Mouse (Mus musculus) c-Kit-positive CD71-positive TER-119-positive erythroid progenitor cells, embryonic 14.5 days (primary cell): ENCODE data around the gene Gm28044.
A peak's percentile ranks its signal among the peaks of the same experiment; 100 is the strongest.
"Not testable (repeated sequence)": the region's sequence is repeated elsewhere in the genome, so short reads cannot be mapped to it uniquely, and the experiment has no call there.

ENCODE experiments used
- DNase-seq: peaks from one replicate; pipeline ENCODE4 v3.0.0-alpha.2; 2013; ENCODE audit warnings: low spot score

The Gm28044 gene

DNA sequence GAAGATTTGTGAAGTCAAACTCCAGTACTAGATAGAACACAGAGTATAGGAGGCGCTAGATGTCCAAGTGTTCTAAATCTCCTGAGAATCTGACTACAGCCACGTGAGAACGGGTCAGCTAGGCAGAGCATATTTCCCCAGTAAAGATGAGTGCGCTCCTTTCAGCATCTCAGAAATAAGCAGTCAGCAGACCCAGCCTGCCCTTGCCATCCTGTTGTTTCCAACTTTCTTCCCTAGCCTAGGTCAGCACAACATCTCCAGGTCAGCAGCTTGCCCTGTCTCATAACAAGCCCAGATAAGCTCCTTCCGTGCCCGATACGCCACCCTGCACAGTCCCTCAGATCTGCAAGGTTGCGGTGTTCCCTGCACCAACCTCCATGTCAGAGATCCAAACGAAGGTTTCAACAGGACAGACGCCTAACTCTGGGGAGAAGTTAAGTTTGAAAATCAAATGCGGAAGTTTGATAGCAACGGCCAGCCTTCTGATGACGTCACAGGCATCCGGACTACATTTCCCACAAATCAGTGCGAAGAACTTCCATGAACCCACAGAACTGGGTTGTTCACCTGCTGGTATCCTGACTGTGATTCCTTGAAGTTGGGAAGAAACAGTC, at the start of gene Gm28044, which contains the start of gene Zfp953:
Gene Gm28044, minus strand, starts transcription at position 406 of the 614 bp plus-strand sequence.
Gene Zfp953, minus strand, starts transcription at position 475 of the 614 bp plus-strand sequence.
- DNase-seq, result peak; percentile 83

DNA sequence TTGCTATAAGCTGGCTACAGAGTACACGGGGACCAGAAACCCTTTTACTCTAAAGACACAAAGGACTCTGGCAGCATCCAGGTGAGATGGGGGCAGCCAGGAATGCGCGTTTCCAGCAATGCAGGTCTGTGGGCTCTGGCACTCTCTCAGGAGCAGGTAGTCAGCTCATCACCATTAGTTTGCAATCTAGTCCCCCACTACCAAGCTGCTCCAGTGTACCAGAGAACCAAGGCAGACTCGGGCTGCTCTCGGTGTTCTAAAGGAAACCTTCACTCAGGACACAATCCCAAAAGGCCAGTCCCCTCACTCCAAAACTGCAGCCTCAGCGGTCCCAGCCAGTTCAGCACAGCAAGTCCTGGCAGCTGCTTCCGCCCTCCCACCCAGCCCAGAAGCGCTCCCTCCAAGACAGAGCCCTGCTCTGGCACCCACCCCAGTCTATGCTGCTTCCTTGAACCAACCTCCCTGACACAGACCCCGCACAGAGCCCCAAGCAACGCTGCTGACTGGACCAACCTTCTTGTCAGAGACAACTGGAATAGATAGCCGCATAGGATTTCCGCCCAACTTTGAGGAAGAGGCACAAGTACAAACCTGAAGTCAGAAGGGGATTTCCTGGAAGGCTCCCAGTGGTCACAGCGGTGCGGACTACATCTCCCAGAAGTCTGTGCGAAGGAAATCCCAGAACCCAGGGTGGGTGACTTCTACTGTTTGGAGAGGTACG, 39.0 kb upstream of the Gm28044 start, which contains the start of gene Zfp429:
Gene Zfp429, minus strand, starts transcription at position 637 of the 721 bp plus-strand sequence.
- DNase-seq, result peak; percentile 67

DNA sequence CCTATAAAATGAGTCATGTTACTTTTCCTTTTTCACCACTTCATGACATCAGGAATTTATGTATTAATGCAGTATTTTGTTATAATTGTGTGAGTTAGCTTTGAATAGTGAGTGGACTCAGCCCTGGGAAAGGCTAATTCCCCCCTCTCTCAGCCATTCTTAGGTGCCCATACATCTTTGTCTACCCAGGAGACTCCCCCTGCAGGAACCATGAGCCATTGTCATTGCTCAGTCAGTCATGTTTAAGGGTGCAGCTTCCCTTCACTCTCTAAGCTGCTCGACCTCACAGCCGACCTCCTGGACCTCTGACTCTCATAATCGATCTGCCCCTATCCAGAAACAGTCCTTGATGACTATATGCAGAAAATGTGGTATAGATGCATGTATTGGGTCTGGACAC, 15.9 kb upstream of the Gm28044 start:
- not testable (repeated sequence) for DNase-seq

DNA sequence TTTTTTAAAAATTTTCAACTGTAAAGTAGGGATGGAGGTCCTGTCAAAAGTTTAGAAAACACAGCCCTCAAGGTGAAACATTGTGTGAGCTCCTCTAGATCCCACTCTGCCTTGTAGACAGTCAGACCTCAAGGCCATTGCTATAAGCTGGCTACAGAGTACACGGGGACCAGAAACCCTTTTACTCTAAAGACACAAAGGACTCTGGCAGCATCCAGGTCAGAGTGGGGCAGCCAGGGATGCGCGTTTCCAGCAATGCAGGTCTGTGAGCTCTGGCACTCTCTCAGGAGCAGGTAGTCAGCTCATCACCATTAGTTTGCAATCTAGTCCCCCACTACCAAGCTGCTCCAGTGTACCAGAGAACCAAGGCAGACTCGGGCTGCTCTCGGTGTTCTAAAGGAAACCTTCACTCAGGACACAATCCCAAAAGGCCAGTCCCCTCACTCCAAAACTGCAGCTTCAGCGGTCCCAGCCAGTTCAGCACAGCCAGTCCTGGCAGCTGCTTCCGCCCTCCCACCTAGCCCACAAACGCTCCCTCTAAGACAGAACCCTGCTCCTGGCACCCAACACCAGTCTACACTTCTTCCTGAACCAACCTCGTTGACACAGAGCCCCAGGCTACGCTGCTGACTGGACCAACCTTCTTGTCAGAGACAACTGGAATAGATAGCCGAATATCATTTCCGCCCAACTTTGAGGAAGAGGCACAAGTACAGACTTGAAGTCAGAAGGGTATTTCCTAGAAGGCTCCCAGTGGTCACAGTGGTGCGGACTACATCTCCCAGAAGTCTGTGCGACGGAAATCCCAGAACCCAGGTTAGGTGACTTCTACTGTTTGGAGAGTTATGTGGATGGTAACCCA, 14.9 kb upstream of the Gm28044 start, which contains the start of the genes Gm28041 and Zfp456:
Gene Gm28041, minus strand, starts transcription at position 684 of the 862 bp plus-strand sequence.
Gene Zfp456, minus strand, starts transcription at position 761 of the 862 bp plus-strand sequence.
- DNase-seq, result peak; percentile 79

DNA sequence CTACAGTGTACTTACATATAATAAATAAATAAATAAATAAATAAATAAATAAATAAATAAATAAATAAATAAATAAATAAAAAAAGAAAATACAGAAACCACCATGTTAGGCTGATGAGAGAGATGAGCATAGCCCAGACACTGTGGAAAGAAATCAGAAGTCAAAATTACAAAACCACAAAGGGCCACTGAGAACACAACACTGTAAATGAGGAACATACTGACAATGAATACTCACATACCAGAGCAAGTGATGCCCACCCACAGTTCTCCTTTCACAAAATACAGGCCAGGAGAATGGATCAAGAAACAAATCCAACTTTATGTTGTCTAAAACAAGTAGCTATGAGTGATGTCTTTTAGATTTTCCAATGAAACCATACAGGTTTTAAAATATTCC, 8.5 kb downstream of the Gm28044 start:
- DNase-seq, result no peak

DNA sequence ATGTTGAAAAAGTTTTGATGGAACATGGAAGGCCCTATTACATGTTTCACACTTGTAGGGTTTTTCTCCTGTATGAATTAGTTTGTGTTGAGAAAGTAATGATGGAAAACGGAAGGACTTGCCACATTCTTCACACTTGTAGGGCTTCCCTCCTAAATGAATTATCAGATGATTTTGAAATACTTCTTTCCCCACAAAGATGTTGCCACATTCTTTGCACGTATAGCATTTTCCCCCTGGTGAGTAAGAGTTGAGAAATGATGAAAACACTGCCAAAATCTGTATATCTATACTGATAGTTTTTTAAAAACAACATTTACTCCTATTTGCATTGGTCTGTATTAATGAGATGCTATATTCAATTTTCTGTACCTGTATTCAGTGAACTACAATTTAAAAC, 16.9 kb downstream of the Gm28044 start:
- no peak for DNase-seq

DNA sequence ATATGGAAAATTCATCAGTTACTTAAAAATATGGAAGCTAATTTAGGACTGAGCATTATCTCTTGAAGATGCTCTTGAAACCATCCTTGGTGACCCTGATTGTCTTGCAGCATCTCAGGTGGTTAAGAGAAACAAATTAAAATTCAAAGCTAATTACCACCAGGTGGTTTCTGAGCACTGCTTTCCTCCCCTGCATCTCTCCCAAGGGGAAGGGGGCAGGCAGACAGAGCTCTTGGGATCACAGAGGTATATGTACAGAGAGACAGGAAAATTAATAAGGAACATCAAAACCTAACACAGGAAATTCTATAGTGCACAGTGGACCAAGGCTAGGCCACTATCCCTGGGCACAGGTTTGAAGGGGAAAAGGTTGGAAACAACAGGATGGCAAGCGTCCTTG, 27.5 kb downstream of the Gm28044 start:
- peak; percentile 7 for DNase-seq

DNA sequence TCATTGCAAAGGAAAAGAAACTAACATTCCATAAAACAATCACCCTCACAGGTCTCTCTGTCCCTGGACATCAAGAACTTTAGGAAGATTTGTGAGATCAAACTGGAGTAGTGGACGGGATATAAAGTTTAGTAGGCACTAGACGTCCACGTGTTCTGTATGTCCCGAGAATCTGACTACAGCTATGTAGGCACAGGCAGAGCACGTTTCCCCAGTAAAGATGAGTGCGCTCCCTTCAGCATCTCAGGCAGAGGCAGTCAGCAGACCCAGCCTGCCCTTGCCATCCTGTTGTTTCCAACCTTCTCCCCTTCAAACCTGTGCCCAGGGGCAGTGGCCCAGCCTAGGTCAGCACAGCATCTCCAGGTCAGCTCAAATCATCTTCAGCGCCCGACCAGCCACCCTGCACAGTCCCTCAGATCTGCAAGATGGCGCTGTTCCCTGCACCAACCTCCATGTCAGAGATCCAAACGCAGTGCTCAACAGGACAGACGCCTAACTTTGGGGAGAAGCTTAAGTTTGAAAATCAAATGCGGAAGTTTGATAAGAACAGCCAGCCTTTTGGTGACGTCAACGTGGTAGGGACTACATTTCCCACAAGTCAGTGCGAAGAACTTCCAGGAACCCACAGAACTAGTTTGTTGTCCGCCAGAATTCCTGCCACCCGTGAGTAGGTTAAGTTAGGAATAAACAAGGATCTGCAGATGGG, 28.2 kb downstream of the Gm28044 start, which contains the start of gene Zfp595:
Gene Zfp595, minus strand, starts transcription at position 552 of the 706 bp plus-strand sequence.
- peak; percentile 83 for DNase-seq

DNA sequence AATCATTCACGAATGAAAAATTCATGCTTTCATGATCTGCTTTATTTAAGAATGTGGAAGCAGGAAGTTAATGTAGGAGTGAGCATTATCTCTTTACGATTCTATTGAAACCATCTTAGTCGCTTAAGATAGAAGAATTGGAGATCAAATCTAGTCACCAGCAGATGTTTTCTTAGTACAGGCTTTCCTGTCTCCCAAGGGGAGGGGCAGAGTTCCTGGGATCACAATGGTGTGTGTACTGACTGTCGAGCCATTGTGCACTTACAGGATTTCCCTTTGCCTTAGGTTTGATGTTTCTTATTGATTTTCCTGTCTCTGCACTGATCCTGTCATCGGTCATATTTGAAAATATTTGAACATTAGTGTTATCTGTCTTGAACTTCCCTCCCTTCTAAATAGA, 53.6 kb downstream of the Gm28044 start:
- no peak for DNase-seq

DNA sequence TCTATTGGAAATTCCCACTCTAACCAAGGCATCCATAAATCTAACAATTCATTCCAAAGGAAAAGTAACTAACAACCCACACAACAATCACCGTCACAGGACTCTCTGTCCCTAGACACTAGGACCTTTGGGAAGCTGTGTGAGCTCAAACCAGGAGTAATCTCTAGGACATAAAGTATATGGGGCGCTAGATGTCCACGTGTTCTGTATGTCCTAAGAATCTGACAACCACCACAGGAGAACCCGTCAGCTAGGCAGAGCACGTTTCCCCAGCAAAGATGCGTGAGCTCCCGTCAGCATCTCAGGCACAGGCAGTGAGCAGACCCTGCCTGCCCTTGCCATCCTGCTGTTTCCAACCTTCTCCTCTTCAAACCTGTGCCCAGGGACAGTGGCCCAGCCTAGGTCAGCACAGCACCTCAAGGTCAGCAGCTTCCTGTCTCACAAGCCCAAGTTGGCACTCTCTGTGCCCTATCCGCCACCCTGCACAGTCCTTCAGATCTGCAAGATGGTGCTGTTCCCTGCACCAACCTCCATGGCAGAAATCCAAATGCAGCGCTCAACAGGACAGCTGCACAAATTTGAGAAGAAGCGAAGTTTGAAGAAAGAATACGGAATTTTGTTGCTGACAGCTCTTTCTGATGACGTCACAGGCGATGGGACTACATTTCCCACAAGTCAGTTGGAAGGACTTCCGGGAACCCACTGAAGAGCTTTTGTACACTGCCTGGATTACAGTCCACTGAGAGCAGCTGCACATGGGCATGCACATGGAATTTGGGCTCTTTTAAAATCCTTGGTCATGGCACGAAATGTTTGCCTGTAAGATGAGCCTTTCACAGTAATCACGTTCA, 54.3 kb downstream of the Gm28044 start, which contains the start of gene Zfp457:
Gene Zfp457, minus strand, starts transcription at position 664 of the 851 bp plus-strand sequence.
- peak; percentile 83 for DNase-seq

DNA sequence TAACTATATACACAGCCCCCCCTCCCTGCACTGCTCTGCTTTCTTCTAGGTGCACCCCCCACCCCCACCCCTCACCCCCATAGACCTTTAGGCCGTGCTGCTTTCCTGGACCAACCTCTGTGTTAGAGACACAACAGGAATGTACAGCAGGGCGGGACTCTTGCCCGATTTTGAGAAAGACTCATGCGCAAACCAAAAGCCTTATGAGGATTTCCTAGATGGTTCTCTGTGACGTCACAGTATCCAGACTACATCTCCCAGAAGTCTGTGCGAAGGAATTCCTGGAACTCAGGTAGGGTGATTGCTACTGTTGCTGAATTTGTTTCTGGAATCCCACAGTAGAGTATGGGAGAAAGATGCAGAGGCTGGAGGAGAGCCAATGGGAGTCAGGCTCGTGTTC, 82.0 kb downstream of the Gm28044 start, which contains the start of gene Zfp458:
Gene Zfp458, minus strand, starts transcription at position 153 of the 400 bp plus-strand sequence.
- DNase-seq, result peak; percentile 55

DNA sequence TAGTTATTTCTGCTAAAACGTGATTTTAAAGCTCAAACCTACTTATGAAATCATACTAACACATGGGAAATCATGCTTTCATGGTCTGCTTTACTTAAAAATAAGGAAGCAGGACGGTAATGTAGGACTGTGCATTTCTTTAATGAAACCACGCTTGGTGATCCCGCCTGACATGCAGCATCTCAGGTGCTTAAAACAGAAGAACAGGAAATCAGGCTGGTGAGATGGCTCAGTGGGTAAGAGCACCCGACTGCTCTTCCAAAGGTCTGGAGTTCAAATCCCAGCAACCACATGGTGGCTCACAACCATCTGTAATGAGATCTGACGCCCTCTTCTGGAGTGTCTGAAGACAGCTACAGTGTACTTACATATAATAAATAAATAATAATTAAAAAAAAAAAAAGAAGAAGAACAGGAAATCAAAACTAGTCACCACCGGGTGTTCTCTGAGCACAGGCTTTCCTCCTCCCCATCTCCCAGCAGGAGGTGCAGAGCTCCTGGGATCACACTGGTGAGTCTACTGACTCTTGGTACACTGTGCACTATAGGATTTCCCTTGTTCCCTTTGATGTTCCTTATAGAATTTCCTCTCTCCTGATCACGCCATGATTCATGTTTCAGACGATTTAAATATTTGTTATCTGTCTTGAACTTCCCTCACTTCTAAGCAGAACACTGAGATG, 90.8 kb downstream of the Gm28044 start:
- DNase-seq, result not testable (repeated sequence)

DNA sequence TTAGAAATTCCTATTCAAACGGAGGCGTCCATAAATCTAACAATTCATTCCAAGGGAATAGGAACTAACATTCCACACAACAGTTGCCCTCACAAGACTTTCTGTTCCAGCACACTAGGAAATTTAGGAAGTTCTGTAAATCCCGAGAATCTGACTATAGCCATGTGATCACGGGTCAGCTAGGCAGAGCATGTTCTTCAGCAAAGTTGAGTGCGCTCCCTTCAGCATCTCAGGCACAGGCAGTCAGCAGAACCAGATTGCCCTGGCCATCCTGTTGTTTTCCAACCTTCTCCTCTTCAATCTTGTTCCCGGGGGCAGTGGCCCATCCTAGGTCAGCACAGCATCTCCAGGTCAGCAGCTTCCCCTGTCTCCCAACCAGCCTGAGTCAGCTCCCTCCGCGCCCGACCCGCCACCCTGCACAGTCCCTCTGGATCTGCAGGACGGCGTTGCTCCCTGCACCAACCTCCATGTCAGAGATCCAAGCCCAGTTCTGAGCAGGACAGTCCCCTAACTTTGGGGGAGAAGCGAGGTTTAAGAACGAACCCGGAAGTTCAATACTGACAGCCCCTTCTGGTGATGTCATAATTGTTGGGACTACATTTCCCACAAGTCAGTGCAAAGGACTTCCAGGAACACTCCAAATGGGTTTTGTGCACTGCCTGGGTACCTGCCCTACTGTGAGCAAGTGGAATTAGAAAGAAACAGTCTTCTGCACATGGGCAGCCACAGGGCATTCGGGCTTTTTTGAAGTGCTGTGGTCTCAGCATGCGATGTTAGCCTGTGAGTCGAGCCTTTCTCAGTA, 91.6 kb downstream of the Gm28044 start:
- DNase-seq, result peak; percentile 75
